Mouse (Mus musculus): ENCODE data around the gene Adsl. TPM values are rescaled to one million over a fixed set of nuclear protein-coding genes. Genes with fewer than 3 reads are reported as not detected.

The Adsl gene
- total and polyA plus RNA-seq, 2 experiments from 2014 or later: 149 to 156 TPM

- peaks cover 54% of the 10 kb centered on the region for H3K36me3 ChIP-seq (replicated peaks; ENCODE audit: control insufficient read depth, insufficient read depth, low read length)
- no peak for ATAC-seq (ENCODE audit: insufficient read depth, low read depth)
- H3K9ac ChIP-seq (replicated peaks; ENCODE audit: low read depth, low read length): no peak overlapping the region
- peak overlapping the region; percentile 17; the same call in 1 of the 2 replicates for H3K27ac ChIP-seq (ENCODE audit: low read depth)
- no peak for TF ChIP-seq EP300 (IDR thresholded peaks at IDR 0.05; ENCODE audit: low read depth)
- TF ChIP-seq CTCF (IDR thresholded peaks at IDR 0.05; ENCODE audit: low read depth): no peak
- H3K4me3 ChIP-seq (ENCODE audit: low read depth, low read length): no peak overlapping the region
- no peaks in the 10 kb centered on the region for H3K4me1 ChIP-seq (ENCODE audit: control insufficient read depth, insufficient read depth)
- H3K27me3 ChIP-seq (ENCODE audit: control insufficient read depth, insufficient read depth, low read length): no peaks in the 10 kb centered on the region
- no peak overlapping the region for H3K4me2 ChIP-seq (ENCODE audit: low read depth, low read length)
- 82% methylated on average over 9 of the region's 9 CpGs for WGBS
- no peaks in the 10 kb centered on the region for H3K9me3 ChIP-seq (replicated peaks; ENCODE audit: control insufficient read depth, low read length)
- no peak for DNase-seq (ENCODE audit: low spot score)
Measured at GRCm38 (mm10) chr15:80931345-80931960, 16.8 kb upstream of the Adsl start.

DNA sequence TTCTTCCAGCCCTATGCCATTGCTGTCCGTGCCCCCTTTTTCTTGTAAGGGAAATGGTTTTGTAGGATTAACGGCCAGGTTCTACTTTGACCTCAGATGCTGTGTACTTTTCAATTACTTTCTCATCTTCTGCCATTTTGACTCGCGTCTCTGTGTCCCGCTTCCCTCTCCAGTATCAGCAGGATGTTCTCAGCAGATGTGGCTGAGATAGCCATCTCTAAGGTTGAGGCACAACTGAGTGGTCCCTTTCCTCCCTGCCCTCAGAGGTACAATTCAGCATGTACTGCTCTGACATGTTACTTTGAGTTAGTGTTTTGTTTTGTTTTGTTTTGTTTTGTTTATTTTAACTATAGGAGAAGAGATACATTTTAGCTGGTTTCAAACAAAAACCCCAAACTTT is 13.4 kb upstream of the Adsl start:
- 87% methylated on average over 5 of the region's 5 CpGs for WGBS
- ATAC-seq (ENCODE audit: insufficient read depth, low read depth) (no peak), DNase-seq (ENCODE audit: low spot score) (no peak)
- H3K4me1 ChIP-seq (ENCODE audit: control insufficient read depth, insufficient read depth): no peaks in the 10 kb centered on the region
- no peak overlapping the region for H3K9ac ChIP-seq (replicated peaks; ENCODE audit: low read depth, low read length)
- peaks cover 33% of the 10 kb centered on the region for H3K36me3 ChIP-seq (replicated peaks; ENCODE audit: control insufficient read depth, insufficient read depth, low read length)
- TF ChIP-seq EP300 (IDR thresholded peaks at IDR 0.05; ENCODE audit: low read depth): no peak
- TF ChIP-seq CTCF (IDR thresholded peaks at IDR 0.05; ENCODE audit: low read depth): no peak
- no peaks in the 10 kb centered on the region for H3K27me3 ChIP-seq (ENCODE audit: control insufficient read depth, insufficient read depth, low read length)
- H3K9me3 ChIP-seq (replicated peaks; ENCODE audit: control insufficient read depth, low read length): no peaks in the 10 kb centered on the region
- no peak overlapping the region for H3K4me2 ChIP-seq (ENCODE audit: low read depth, low read length)
- H3K4me3 ChIP-seq (ENCODE audit: low read depth, low read length): no peak overlapping the region
- H3K27ac ChIP-seq (ENCODE audit: low read depth): no peak overlapping the region; the same call in 1 of the 2 replicates

DNA sequence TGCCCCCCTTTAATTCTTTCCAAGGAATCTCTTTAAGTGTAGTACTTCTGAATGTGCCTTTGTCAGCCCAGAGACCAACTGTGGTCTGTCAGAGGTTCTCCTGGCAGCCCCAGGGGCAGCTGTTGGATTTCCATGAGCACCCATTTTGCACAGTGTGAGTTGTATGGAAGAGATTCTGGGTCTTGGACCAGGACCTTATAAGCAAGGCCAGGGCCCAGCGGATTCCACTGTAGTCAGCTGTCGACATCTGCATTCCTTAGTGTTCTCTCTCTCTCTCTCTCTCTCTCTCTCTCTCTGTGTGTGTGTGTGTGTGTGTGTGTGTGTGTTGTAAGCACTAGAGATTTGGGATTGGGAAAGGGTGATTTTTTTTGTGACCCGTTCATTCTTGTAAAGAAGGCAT is 11.6 kb upstream of the Adsl start:
- Histone ChIP-seq H3K9ac (replicated peaks; ENCODE audit: low read depth, low read length) (no peak overlapping the region), H3K4me1 (ENCODE audit: control insufficient read depth, insufficient read depth) (no peaks in the 10 kb centered on the region), H3K36me3 (replicated peaks; ENCODE audit: control insufficient read depth, insufficient read depth, low read length) (peaks cover 31% of the 10 kb centered on the region), H3K4me3 (ENCODE audit: low read depth, low read length) (no peak overlapping the region), H3K9me3 (replicated peaks; ENCODE audit: control insufficient read depth, low read length) (no peaks in the 10 kb centered on the region), H3K27ac (ENCODE audit: low read depth) (peak overlapping the region; percentile 15; the same call in 1 of the 2 replicates), H3K4me2 (ENCODE audit: low read depth, low read length) (no peak overlapping the region), H3K27me3 (ENCODE audit: control insufficient read depth, insufficient read depth, low read length) (no peaks in the 10 kb centered on the region)
- DNase-seq (ENCODE audit: low spot score) (no peak), ATAC-seq (ENCODE audit: insufficient read depth, low read depth) (peak; percentile 41; the same call in 1 of the 2 replicates)
- 45% methylated on average over 3 of the region's 3 CpGs for WGBS
- no peak for TF ChIP-seq EP300 (IDR thresholded peaks at IDR 0.05; ENCODE audit: low read depth)
- TF ChIP-seq CTCF (IDR thresholded peaks at IDR 0.05; ENCODE audit: low read depth): no peak

DNA sequence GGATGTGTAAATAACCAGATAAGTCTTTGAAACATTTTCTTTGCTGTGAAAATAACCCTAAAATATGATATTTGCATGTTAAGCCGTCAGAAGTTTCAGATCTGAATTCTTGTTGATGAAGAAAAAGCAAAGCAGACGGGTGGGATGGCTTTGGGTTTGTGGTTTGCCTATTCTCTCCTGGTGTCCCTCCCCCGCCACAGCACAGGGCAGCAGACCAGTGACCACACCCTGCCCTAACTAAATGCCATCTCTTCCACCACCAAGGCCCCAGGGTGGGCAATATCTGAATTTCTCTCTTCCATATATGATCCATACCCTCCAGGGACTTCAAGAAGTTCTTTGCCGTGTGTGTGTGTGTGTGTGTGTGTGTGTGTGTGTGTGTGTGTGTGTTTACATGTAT is 9.7 kb upstream of the Adsl start:
- WGBS: 83% methylated on average over 4 of the region's 4 CpGs
- Histone ChIP-seq H3K27ac (ENCODE audit: low read depth) (no peak overlapping the region), H3K4me1 (ENCODE audit: control insufficient read depth, insufficient read depth) (no peaks in the 10 kb centered on the region), H3K9ac (replicated peaks; ENCODE audit: low read depth, low read length) (no peak overlapping the region), H3K4me2 (ENCODE audit: low read depth, low read length) (no peak overlapping the region), H3K4me3 (ENCODE audit: low read depth, low read length) (no peak overlapping the region), H3K9me3 (replicated peaks; ENCODE audit: control insufficient read depth, low read length) (no peaks in the 10 kb centered on the region), H3K27me3 (ENCODE audit: control insufficient read depth, insufficient read depth, low read length) (no peaks in the 10 kb centered on the region), H3K36me3 (replicated peaks; ENCODE audit: control insufficient read depth, insufficient read depth, low read length) (0 out of 2 replicates have a peak, but pooled peaks cover 23% of the 10 kb centered on the region)
- no peak for DNase-seq (ENCODE audit: low spot score)
- TF ChIP-seq EP300 (IDR thresholded peaks at IDR 0.05; ENCODE audit: low read depth): no peak
- TF ChIP-seq CTCF (IDR thresholded peaks at IDR 0.05; ENCODE audit: low read depth): no peak
- ATAC-seq (ENCODE audit: insufficient read depth, low read depth): no peak

GRCm38 (mm10) chr15:80939401-80939800 is 8.9 kb upstream of the Adsl start:
- H3K4me1 ChIP-seq (ENCODE audit: control insufficient read depth, insufficient read depth): no peaks in the 10 kb centered on the region
- H3K27ac ChIP-seq (ENCODE audit: low read depth): no peak overlapping the region
- H3K9ac ChIP-seq (replicated peaks; ENCODE audit: low read depth, low read length): no peak overlapping the region
- H3K4me3 ChIP-seq (ENCODE audit: low read depth, low read length): no peak overlapping the region
- H3K36me3 ChIP-seq (replicated peaks; ENCODE audit: control insufficient read depth, insufficient read depth, low read length): 0 out of 2 replicates have a peak, but pooled peaks cover 18% of the 10 kb centered on the region
- H3K9me3 ChIP-seq (replicated peaks; ENCODE audit: control insufficient read depth, low read length): no peaks in the 10 kb centered on the region
- ATAC-seq (ENCODE audit: insufficient read depth, low read depth) (no peak), DNase-seq (ENCODE audit: low spot score) (no peak)
- H3K27me3 ChIP-seq (ENCODE audit: control insufficient read depth, insufficient read depth, low read length): no peaks in the 10 kb centered on the region
- no peak for TF ChIP-seq EP300 (IDR thresholded peaks at IDR 0.05; ENCODE audit: low read depth)
- no peak for TF ChIP-seq CTCF (IDR thresholded peaks at IDR 0.05; ENCODE audit: low read depth)
- 33% methylated on average over 5 of the region's 5 CpGs for WGBS
- H3K4me2 ChIP-seq (ENCODE audit: low read depth, low read length): no peak overlapping the region
